Mouse (Mus musculus) CD4-positive helper T cell, adult 2 months (primary cell): ENCODE results near the gene Srsf6.

Experiments
- DNase-seq: peaks from one replicate; pipeline ENCODE4 v3.0.0-alpha.2; 2012; ENCODE audit warnings: low read depth, missing footprints, low spot score

The Srsf6 gene

DNA sequence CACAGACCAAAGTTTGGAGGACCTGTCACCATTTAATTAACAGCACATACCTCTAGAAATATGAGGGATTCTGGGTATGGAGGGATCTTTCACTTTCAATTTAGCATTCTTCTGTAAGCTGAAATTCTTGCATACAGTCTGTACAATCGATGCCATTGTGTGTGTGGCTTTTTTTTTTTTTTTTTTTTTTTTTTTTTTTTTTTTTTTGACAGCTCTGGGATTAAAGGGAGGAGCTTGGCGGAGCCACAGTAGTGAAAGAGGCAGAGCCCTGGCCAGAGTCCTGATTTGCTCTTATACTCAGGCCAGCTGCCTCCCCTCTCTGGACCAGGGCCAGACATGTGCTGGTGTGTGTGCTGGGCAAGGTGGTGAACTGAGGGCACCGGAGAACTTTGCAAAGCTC lies 54.6 kb downstream of the Srsf6 start:
- no peak for DNase-seq
